Mouse (Mus musculus): ENCODE results near the gene Atoh8. TPM values are rescaled to one million over a fixed set of nuclear protein-coding genes. Genes with fewer than 3 reads are reported as not detected.

The Atoh8 gene
- total and polyA plus RNA-seq, 3 experiments = 11.0 to 13.5 (median 12.7) TPM

DNA sequence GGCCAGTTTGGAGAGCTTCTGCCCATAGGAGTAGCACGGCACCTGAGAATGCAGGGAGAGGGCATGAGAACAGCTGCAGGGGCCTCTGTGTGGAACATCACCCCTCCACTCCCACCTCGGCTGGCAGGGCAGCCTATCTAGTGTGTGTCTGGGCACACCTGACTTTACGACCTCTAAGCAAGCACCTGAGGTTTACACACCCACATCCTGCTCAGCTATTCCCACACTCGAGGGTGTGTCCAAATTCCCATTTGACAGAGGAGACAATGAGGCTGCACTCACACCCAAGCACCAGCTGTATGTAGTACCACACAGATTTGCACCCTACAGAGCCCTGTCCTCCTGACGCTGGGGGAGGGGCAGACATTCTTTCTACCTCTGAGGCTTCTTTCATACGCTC is 11.5 kb downstream of the Atoh8 start:
- no peak for TF ChIP-seq POLR2A (IDR thresholded peaks at IDR 0.05; ENCODE audit: insufficient read depth, low read depth, low read length)
- TF ChIP-seq EP300 (IDR thresholded peaks at IDR 0.05; ENCODE audit: insufficient read depth, low read depth, low read length) = no peak
- TF ChIP-seq CTCF (IDR thresholded peaks at IDR 0.05) = no peak
- intact Hi-C loops (cut with DNase I) = no loop called here
- no peak overlapping the region for H3K4me3 ChIP-seq
- no peaks in the 10 kb centered on the region for H3K27me3 ChIP-seq (ENCODE audit: control insufficient read depth, insufficient read depth, low read length)
- H3K79me2 ChIP-seq (replicated peaks; ENCODE audit: control insufficient read depth, insufficient read depth, low read length) = peaks cover 4% of the 10 kb centered on the region
- no peak overlapping the region for H3K27ac ChIP-seq
- no peak overlapping the region for H3K9ac ChIP-seq (ENCODE audit: low read depth, low read length)
- no peak for DNase-seq
- no peaks in the 10 kb centered on the region; the same call in 1 of the 2 replicates for H3K36me3 ChIP-seq (ENCODE audit: control insufficient read depth, insufficient read depth, low read length)
- H3K4me1 ChIP-seq (ENCODE audit: control insufficient read depth, insufficient read depth, low read length) = peaks cover 22% of the 10 kb centered on the region
- 77% methylated on average over 6 of the region's 6 CpGs for WGBS

DNA sequence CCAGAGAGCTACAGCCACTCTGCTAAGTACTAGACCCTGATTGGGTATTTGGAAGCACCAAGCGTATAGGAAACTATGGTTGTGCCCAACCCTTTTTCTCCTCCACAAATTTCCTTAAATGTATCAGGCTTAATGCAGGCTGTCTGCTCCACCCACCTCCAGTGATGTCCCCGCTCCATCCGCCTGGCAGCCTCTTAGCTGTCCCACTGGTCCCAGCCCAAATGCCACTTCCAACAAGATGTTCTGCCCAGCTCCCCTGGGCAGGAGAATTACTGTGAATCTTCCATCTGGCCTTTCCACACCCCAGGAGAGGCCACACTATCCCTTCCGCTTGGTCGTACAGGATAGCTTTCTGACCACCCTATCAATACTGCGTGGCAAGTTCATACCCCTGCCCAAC is 12.5 kb downstream of the Atoh8 start:
- Histone ChIP-seq H3K4me1 (ENCODE audit: control insufficient read depth, insufficient read depth, low read length) (peaks cover 22% of the 10 kb centered on the region), H3K9ac (ENCODE audit: low read depth, low read length) (no peak overlapping the region), H3K27me3 (ENCODE audit: control insufficient read depth, insufficient read depth, low read length) (no peaks in the 10 kb centered on the region), H3K36me3 (ENCODE audit: control insufficient read depth, insufficient read depth, low read length) (peaks cover under 1% of the 10 kb centered on the region; the same call in 1 of the 2 replicates), H3K27ac (no peak overlapping the region), H3K4me3 (no peak overlapping the region), H3K79me2 (replicated peaks; ENCODE audit: control insufficient read depth, insufficient read depth, low read length) (peaks cover 4% of the 10 kb centered on the region)
- no peak for DNase-seq
- 94% methylated on average over 6 of the region's 6 CpGs for WGBS
- TF ChIP-seq CTCF (IDR thresholded peaks at IDR 0.05) (no peak), POLR2A (IDR thresholded peaks at IDR 0.05; ENCODE audit: insufficient read depth, low read depth, low read length) (no peak), EP300 (IDR thresholded peaks at IDR 0.05; ENCODE audit: insufficient read depth, low read depth, low read length) (no peak)
- intact Hi-C loops (cut with DNase I) = no loop called here

DNA sequence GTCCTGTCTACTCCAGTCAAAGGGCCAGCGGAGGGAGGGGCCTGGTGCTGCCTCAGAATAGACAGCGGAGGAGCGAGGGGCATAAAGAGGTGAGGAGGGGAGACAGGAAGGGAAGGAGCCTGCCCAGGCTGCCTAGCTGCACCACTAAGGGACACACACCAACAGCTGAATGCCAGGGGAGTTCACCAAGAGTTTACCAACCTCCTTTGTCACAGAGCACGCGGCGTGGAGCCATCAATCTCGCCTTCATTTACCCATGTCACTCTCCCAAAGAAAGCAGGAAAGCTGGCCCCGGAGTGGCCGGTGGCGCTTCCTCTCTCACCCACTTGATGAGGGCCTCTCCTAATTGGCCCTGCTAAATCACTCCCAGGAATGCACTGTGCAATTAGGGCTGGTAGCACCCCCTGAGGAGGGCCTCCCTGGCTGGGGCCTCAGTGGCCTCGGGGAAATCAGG is 13.1 kb downstream of the Atoh8 start:
- Histone ChIP-seq H3K36me3 (ENCODE audit: control insufficient read depth, insufficient read depth, low read length) (peaks cover 6% of the 10 kb centered on the region), H3K79me2 (replicated peaks; ENCODE audit: control insufficient read depth, insufficient read depth, low read length) (peaks cover 2% of the 10 kb centered on the region)

DNA sequence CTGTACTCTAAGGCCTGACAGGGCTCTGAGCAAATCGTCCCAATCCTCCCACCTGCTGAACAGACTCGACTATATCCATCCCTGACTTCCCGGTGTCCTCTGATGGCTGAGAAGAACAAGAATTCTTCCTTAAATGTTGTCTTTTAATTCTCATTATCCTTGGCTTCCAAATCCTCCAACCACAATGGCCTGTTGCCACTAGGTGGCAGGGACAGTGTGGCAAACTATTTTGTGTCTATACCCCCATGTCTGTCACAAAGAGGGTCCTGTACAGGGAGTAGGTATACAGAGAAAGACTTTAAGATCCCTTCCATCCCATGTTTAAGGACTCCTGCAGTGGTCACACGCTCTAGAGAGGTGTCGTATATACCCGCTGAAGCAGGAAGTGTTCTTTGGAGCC is 14.1 kb downstream of the Atoh8 start:
- intact Hi-C loops (cut with DNase I) = no loop called here
- H3K27me3 ChIP-seq (ENCODE audit: control insufficient read depth, insufficient read depth, low read length) = no peaks in the 10 kb centered on the region
- no peak overlapping the region for H3K27ac ChIP-seq
- H3K4me1 ChIP-seq (ENCODE audit: control insufficient read depth, insufficient read depth, low read length) = peaks cover 22% of the 10 kb centered on the region
- TF ChIP-seq CTCF (IDR thresholded peaks at IDR 0.05) (peak; percentile 55), POLR2A (IDR thresholded peaks at IDR 0.05; ENCODE audit: insufficient read depth, low read depth, low read length) (no peak), EP300 (IDR thresholded peaks at IDR 0.05; ENCODE audit: insufficient read depth, low read depth, low read length) (no peak)
- H3K36me3 ChIP-seq (ENCODE audit: control insufficient read depth, insufficient read depth, low read length) = peaks cover 7% of the 10 kb centered on the region
- H3K79me2 ChIP-seq (replicated peaks; ENCODE audit: control insufficient read depth, insufficient read depth, low read length) = no peaks in the 10 kb centered on the region; the same call in 1 of the 2 replicates
- H3K9ac ChIP-seq (ENCODE audit: low read depth, low read length) = no peak overlapping the region
- DNase-seq = no peak
- no peak overlapping the region for H3K4me3 ChIP-seq
- WGBS = 70% methylated on average over 6 of the region's 6 CpGs

More for the DNA sequence above, 13.1 kb downstream of the Atoh8 start:
- 59% methylated on average over 11 of the region's 11 CpGs for WGBS
- H3K9ac ChIP-seq (ENCODE audit: low read depth, low read length) = no peak overlapping the region
- H3K4me3 ChIP-seq = no peak overlapping the region
- no peaks in the 10 kb centered on the region for H3K27me3 ChIP-seq (ENCODE audit: control insufficient read depth, insufficient read depth, low read length)
- DNase-seq = peak in 1 of 2 experiments; percentile 17
- peaks cover 23% of the 10 kb centered on the region for H3K4me1 ChIP-seq (ENCODE audit: control insufficient read depth, insufficient read depth, low read length)
- TF ChIP-seq CTCF (IDR thresholded peaks at IDR 0.05) (no peak), POLR2A (IDR thresholded peaks at IDR 0.05; ENCODE audit: insufficient read depth, low read depth, low read length) (no peak), EP300 (IDR thresholded peaks at IDR 0.05; ENCODE audit: insufficient read depth, low read depth, low read length) (no peak)
- intact Hi-C loops (cut with DNase I) = no loop called here
- H3K27ac ChIP-seq = no peak overlapping the region

DNA sequence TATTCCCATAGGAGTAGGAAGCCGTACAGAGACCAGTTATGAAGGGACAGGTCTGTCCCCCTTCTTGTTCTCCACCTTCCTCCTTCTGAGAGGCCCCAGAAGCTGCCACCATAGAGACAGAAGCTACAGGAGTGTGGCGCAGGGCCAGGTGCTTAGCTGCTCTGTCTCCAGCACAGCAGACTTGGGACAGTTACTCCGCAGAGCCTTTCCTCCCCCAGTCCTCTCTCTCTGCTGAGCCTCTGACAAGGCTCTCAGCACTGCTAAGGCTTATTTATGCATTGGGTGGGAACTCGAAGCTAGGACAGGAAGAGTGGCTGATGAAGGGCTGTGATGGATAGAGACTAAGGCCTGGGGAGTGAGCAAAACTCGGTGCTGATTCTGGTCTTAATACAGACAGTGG is 15.8 kb downstream of the Atoh8 start:
- no peak overlapping the region for H3K9ac ChIP-seq (ENCODE audit: low read depth, low read length)
- H3K4me1 ChIP-seq (ENCODE audit: control insufficient read depth, insufficient read depth, low read length) = peaks cover 34% of the 10 kb centered on the region
- WGBS = 40% methylated on average over 5 of the region's 5 CpGs
- H3K79me2 ChIP-seq (replicated peaks; ENCODE audit: control insufficient read depth, insufficient read depth, low read length) = no peaks in the 10 kb centered on the region; the same call in 1 of the 2 replicates
- DNase-seq = no peak
- peaks cover 12% of the 10 kb centered on the region for H3K36me3 ChIP-seq (ENCODE audit: control insufficient read depth, insufficient read depth, low read length)
- no peaks in the 10 kb centered on the region for H3K27me3 ChIP-seq (ENCODE audit: control insufficient read depth, insufficient read depth, low read length)
- intact Hi-C loops (cut with DNase I) = no loop called here
- TF ChIP-seq POLR2A (IDR thresholded peaks at IDR 0.05; ENCODE audit: insufficient read depth, low read depth, low read length) = no peak
- no peak for TF ChIP-seq EP300 (IDR thresholded peaks at IDR 0.05; ENCODE audit: insufficient read depth, low read depth, low read length)
- TF ChIP-seq CTCF (IDR thresholded peaks at IDR 0.05) = no peak
- H3K27ac ChIP-seq = no peak overlapping the region
- H3K4me3 ChIP-seq = no peak overlapping the region

DNA sequence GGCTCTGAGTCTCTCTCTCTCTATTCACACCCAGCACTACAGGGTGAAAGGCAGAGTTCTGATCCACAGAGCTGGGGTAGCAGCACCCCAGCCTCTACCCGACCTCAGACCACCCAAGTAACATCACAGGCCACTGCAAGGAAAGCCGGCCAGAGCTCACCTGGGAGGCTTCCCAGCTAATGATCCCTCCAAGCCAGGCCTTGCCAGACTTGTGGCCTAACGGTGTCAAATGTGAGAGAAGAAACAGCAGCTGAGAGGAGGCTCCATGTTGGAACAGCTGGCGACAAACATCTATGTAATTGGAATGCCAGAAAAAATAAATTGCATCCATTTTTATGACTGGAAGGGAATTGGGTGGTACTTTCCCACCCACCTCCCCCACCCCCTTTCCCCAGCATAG is 17.1 kb downstream of the Atoh8 start:
- H3K4me1 ChIP-seq (ENCODE audit: control insufficient read depth, insufficient read depth, low read length) = peaks cover 34% of the 10 kb centered on the region
- TF ChIP-seq EP300 (IDR thresholded peaks at IDR 0.05; ENCODE audit: insufficient read depth, low read depth, low read length) (no peak), CTCF (IDR thresholded peaks at IDR 0.05) (no peak), POLR2A (IDR thresholded peaks at IDR 0.05; ENCODE audit: insufficient read depth, low read depth, low read length) (no peak)
- DNase-seq = no peak
- 68% methylated on average over 4 of the region's 4 CpGs for WGBS
- intact Hi-C loops (cut with DNase I) = no loop called here
- H3K27ac ChIP-seq = peak overlapping the region; percentile 88; the same call in 1 of the 2 replicates
- no peaks in the 10 kb centered on the region for H3K79me2 ChIP-seq (replicated peaks; ENCODE audit: control insufficient read depth, insufficient read depth, low read length)
- peaks cover 12% of the 10 kb centered on the region for H3K36me3 ChIP-seq (ENCODE audit: control insufficient read depth, insufficient read depth, low read length)
- H3K27me3 ChIP-seq (ENCODE audit: control insufficient read depth, insufficient read depth, low read length) = no peaks in the 10 kb centered on the region
- no peak overlapping the region for H3K9ac ChIP-seq (ENCODE audit: low read depth, low read length)
- no peak overlapping the region for H3K4me3 ChIP-seq
